Mouse (Mus musculus): ENCODE measurements around the gene Kitl.

- TF ChIP-seq CTCF (IDR thresholded peaks at IDR 0.05; ENCODE audit: borderline replicate concordance, extremely low read depth, insufficient read depth, insufficient read length) (no peak), POLR2A (IDR thresholded peaks at IDR 0.05; ENCODE audit: borderline replicate concordance, extremely low read depth, insufficient read depth, insufficient read length, poor library complexity, severe bottlenecking) (no peak)
These were observed 28.3 kb downstream of the Kitl start for GRCm38 (mm10) chr10:100043748-100044147.
